Mouse (Mus musculus) stomach, adult 2 months (tissue): ENCODE measurements around the gene Dnah14. TPM values are rescaled to one million over a fixed set of nuclear protein-coding genes. Genes with fewer than 3 reads are reported as not detected.

Experiments
- polyA plus RNA-seq: library from polyadenylated mRNA; depleted of rRNA; stranded (reverse); fragments of >200 nt; gene quantifications from 2 replicates; pipeline ENCODE4 v1.2.3, GENCODE M21; 2012; rRNA removed

Dnah14 gene
- not detected in 2 replicates for polyA plus RNA-seq

GRCm38 (mm10) chr1:181576322-181576721 is at the start of gene Dnah14:
Dnah14 (plus strand) TSS chr1:181576559.

DNA sequence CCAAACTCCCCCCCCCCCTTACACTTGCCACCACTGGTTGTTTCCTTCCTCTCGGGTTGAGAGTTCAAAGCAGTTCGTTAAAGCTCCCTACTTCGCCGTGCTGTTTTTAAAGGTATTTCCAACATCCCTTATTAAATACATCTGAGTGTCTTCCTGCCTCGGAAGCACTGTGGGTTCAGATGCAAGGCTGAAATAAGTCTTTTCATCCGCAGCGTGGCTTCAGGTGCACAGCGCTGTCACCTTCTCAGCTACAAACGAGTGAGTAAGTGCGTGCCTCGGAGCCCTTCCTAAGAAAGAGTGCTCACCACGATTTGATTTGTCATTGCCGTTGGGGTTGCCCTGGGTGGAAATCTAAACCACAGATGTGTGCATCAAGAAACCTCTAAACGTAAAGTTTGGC is 266.4 kb downstream of the Dnah14 start, which contains the start of gene Lbr:
Lbr (minus strand) TSS at position 266 of the 400 bp plus-strand sequence.

Other genes with a start within 250 kb of the Dnah14 start
- gene Cnih3, start 223.9 kb upstream of the Dnah14 start, polyA plus RNA-seq, result 0.04 and 0.10 TPM in 2 replicates
- not detected in 2 replicates for gene Ccdc121, start 65.1 kb upstream of the Dnah14 start, polyA plus RNA-seq